Mouse (Mus musculus) E14TG2a.4 (cell line): Measurements from ENCODE around the gene Rhot2.

Experiments
- CTCF ChIP-seq: conservative IDR thresholded peaks from 2 replicates; pipeline ENCODE4 v1.5.1; 2014; ENCODE audit warnings: low read length
- NANOG ChIP-seq: IDR thresholded peaks from 2 replicates; pipeline ENCODE4 v1.6.1; 2014; ENCODE audit warnings: borderline replicate concordance, low read length, mixed read lengths

DNA sequence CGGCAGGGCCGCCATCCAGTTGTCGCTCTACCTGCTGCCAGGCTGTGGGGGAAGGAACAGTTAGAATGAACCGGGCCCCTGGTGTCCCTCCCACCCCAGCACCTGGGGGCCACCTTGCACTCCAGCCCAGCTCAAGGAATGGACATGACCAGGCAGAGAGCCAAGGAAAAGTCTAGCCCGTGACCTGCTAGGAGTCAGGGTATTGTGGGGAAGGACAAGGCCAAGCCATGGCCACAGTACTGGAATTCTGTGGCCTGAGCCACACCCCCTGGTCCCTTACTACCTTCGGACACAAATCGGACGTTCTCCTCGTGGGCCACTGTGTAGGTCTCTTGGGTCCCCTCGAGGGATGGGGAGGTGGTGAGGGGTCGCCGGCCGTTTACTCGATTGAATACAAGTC lies 19.7 kb upstream of the Rhot2 start:
- TF ChIP-seq CTCF, result no peak
- no peak for TF ChIP-seq NANOG
